Mouse (Mus musculus) monocyte, adult 2 months (primary cell): ENCODE measurements around the gene Grip1.

Experiments
- DNase-seq, 2 experiments: peaks; one replicate each; pipeline ENCODE4 v3.0.0; 2022; ENCODE audit warnings: low spot score in 2 of 2, low read depth in 1 of 2

Gene Grip1

DNA sequence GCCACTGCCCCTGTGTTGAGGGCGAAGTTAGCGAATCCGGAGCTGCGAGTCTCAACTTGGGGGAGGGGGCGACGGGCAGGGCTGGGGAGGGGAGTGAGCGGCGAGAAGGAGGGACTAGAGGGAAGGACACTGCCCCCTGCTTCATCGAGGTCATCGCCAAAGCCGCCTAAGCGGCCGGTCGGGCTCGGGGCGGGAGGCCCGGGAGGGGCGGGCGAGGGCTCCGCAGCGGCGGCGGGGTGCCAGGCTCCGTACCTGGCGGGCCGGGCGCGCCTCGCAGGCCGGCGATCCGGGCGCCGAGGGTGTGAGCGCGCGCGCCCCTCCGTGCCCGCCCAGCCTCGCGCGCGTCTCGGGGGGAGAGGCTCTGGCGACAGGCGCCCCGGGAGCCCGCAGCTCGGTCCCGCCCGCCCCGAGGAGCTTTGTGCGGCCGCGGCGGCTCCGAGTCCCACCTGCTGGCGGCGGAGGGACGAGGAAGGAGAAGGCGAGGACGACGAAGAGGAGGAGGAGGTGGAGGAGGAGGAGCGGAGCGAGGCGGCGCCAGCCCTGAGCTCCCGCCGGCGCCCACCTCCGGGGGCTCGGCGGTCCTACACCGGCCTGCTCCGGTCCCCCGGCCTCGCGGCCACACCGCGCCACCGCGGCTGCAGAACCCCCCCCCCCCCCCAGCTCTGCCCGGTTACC lies at the start of gene Grip1:
Gene Grip1, plus strand, starts transcription at position 400 of the 675 bp plus-strand sequence.
- no peak for DNase-seq

DNA sequence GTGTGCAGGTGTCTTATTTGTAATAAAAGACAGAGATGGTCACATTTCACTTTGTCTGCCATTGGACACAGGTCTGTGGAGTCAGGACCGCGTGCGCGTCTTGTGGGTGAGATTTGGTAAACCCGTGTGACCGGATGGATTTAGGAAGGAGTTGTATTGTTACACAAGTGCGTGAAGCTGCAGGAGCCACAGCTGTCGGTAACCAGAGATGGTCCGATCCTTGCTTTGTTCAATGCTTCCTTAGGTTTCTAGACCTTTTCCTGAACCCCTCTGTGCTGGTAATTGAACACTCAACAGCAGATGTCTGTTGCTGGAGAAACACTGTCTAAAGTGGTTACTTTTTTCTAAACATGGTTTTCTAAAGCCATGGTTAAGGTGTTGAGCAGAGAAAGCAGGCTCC lies 48.5 kb upstream of the Grip1 start:
- no peak for DNase-seq

DNA sequence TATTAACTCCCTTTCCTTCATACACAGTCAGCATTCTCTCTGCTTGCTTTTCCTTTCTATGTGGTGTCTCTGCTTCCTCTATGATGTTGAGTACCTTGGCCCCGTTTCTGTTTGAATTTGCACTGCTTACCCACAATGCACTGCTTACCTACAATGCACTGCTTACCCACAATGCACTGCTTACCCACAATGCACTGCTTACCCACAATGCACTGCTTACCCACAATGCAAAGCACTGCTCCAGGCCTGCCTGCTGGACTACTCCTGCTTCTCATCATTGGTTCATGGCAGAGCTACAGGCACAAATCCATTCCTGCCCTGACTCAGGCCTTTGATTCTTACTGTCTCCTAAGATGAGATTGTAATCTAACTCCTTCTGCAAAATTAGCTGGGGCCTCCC lies 48.0 kb upstream of the Grip1 start:
- DNase-seq = no peak

DNA sequence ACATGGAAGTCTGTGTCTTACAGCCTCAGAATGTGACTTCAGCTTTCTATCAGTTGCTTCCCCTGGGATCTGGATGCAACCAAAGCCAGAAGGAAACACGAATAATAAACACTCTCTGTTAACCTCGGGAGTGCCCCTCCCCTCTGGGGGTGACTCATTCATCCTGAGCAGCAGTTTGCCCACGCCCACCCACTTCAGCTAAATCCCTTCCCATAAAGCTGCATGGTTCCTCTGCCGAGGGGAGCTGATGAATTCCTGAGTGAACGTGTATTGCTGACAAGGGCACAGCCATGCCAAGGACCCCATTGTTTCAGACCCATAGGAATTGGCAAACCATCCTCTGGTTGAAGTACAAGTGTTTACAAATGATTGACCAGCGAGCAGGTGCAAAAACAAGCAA lies 45.3 kb upstream of the Grip1 start:
- DNase-seq = no peak

DNA sequence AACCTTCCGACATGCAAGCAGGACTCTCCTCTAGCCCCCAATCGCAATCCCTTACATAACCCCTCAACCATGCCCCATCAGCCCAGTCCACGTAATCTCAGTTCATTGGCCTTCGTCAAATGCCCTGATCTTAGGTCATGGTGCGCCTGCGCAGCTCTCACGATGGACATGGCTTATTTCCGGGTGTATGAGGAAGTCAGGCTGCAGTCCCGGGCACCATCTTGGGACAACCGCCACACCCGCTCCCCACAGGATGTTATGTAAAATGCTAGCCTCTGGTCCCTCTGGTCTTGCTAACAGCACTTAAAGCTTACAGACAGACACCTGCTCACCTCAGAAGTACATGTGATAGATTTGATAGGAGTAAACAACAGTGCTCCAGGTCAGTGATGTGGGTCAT lies 40.4 kb upstream of the Grip1 start:
- DNase-seq = no peak

DNA sequence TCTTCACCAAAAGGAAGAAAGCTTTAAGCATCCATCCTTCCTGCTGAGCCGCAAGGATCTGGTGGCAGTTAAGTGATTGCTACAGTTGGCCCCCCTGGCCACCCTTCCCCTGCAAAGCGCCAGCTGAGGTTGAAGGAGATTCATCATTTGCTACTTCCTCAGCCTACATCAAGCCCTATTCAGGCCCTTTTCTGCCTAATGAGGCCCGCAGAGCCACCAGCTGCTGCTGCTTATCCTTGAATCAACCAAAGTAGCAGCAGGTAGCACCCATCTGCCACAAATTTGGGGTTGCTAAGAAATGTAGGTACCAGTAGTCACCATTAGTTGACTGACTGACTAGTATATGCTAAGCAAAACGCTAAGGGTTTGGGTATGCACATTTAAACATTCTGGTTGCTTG lies 38.5 kb upstream of the Grip1 start:
- no peak for DNase-seq

DNA sequence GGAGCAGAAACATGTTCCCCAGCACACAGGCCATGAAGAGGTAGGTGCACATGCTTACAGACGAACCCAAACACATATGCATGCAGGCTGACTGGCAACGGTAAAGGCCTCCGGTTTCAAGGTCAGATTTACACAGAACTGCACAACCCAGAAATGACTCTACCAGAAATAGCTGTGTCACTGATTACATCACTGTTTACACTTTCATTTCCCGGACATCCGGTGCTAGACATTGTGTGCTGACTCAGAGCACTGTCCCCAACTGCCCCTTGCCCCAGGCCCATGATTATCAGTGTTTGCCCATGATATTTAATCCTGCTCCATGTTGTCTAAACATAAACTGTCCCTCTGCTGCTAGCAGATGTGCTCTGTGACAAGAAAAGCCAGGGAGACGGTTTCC lies 32.2 kb upstream of the Grip1 start:
- no peak for DNase-seq

DNA sequence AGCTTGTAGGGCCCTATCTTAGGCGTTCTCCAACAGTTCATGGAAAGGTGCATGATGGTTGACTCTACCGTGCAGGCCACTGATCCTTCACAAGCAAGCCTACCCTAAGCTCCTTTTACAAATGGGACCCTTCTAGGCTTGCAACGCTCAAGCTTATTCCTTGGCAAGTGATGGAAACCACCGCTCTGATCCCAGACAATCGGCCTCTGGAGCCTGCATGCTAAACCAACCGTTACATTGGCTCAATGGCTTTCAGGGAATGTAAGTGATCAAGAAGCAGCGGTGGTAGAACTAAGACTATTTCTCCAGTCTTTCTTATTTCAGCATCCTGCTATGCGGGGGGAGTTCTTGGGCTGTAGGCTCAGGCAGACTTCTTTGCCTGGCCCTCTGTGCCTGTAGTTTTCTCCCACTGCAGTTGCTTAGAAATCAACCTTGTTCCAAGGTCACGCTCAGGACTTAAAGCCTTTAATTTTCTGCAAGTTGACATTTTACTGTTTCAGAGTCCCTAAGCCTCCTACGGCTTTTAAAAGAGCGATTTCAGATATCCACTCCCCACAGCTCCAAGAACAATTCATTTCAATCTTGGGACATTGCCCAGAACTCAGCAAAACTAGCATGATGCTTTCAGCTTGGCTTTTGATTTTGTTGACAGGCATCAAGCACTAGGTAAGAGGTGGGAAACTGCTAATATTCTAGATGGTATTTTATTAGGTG lies 29.7 kb upstream of the Grip1 start:
- DNase-seq = no peak

DNA sequence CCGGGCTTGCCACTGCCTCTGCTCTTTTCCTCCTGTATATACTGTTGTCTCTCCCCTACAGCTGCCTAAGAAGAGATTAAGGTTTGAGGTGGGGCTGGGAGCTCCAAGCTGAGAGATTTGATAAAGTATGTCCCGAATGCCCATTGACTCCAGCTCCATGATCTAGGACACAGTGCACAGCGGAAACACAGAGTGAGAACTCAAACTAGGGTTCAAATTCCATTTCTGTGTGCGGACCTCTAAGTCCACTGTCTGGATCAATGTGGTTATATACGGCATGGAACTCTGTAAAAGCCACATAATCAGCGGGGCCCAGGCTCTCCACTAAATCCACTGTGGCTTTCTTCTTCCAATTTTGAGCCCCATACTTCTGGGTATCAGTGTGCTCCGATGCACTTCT lies 26.0 kb upstream of the Grip1 start:
- no peak for DNase-seq

DNA sequence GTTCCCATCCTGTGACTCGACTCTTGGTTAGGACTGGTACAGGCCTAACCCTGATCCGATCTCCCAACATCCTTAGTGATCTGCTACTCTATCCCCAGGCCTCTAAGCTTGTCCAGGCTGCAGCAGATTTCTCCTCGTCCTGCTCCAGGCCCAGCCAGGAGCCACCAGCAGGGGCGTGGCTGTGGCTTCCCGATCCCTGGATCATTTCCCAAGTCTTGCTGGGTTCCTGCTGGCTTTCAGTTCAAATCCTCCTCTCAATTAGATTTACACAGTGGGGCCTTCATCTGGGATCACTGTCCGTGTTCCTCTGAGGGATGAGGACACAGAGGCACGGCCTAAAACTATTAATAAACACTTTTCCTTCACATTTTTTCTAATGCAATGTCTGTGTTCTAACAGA lies 25.5 kb upstream of the Grip1 start:
- no peak for DNase-seq

DNA sequence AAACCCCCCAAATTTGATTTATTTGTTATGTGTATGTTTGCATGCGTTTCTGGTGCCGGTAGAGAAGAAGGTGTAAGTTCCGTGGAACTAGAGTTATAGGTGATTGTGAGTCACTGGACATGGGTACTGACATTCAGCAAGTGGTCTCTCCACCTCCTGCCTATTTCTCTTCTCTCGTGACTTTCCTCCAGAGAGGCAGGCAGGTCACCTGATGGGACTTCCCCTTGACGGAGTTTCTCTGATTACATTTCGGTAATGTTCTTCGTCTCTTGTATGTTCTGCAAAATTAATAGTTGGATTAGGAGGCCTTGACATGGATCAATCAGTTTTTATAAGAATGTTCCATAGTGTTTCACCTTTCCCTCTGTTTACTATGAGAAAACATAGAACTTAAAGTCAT lies 23.4 kb upstream of the Grip1 start:
- DNase-seq = no peak

DNA sequence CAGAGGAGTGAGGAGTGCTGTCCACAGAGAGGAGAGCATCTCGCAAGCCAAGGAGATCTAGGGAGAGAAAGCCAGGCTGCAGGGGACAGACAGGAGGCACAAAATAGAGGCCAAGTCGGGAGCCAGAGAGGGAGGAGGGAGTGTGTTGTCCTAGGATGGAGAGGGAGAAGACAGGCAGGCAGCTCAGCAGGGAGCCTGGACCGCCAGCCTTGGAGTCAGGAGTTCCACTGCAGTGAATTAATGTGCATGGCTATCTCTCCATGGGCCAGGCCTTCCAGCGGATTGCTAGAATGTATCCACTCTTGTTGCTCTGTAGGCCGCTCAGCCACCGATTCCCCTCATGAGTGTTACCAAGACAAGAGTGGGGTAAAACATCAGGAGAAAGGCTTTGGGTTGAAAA lies 21.8 kb upstream of the Grip1 start:
- DNase-seq = no peak

DNA sequence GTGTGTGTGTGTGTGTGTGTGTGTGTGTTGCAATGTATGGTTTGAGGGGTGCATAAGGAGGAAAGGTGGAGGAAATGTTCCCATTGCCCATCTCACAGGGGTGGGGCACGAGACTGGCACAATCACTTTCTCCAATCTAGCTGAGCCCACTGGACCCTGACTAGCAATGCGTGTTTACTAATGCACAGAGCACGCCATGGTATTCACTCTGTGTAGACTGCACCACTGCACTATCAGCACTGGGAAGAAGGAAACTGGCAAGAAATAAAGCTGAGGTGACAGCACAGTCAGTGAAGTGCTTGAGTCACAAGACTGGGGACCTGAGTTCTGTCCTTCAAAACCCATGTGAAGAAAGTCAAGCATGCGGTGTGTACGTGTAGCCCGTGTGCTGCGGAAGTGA lies 17.8 kb upstream of the Grip1 start:
- DNase-seq = no peak

DNA sequence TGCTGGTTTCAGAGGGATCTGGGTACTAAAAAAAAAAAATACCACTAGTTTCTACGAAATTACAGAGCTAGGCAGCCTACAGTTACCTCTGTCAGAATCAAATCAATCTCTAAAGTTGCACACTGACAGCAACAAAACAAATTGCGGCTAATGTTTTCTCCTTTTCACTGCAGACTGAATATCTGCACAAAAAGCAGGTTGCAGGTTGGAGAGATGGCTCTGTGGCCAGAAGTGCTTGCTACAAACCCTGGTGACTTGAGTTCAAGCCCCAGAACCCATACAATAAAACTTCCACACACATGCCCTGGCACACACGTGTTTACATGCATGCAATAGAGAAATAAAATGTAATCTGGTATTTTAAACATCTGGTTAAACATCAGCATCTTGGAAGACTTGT lies 16.3 kb upstream of the Grip1 start:
- DNase-seq = no peak

DNA sequence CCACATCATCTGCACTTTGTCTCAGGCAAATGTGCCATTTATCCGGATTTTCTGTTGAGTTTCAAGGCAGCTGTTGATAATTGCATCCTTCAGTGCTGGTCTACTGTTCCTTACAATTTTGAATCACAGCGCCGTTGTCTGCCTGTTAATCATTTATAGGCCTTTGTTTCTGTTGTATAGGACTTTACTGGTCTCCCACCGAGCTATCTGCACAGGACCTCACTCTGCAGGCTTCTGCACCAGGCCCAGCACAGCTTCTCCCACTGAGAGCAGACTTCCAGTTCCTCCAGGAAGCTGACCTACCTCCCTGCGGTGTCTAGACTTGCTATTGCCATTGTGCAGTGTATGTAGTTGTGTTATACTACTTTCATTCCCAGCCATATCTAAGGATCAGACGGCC lies 11.9 kb upstream of the Grip1 start:
- no peak for DNase-seq

DNA sequence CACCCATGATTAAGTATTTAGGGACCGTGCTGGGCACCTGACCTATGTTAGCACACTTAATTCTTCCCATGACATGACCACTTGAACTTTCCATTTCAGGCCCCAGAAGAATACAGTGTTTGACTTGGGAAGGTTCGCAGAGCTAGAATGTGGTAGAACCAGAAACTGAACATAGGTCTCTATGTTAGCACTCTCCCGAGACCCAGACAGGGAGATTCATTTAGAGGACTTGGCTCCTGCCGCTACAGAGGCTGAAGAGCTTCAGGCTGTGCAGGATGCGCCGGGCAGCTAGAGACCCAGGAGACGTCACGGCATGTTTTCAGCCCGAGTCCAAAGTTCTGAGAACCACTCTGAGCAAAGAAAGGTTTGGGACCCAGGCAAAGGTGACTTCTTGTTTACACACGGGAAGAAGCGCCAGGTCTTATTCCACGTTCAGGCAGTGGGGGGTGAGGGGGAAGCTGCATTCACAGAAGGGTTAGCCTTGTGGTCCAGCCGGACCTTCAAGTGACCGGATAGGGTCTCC lies 6.2 kb upstream of the Grip1 start:
- no peak for DNase-seq

DNA sequence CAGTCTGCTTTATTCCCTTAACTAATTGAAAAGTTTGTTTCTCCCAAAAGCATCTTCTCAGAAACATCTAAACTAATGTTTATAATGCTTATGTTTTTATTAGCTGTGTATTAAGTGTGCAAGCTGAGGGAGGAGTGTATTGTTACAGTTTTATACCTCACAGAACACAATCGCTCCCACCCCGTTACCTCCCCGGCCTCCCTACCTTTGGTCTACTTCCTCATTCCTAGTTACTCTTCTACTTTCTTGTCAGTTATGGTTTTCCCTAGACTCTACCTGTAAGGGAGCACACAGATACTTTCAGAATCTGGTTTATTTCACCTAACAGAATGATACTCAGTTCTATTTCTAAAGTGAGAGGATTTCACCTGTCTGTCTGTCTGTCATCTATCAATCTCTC lies 5.7 kb upstream of the Grip1 start:
- no peak for DNase-seq

DNA sequence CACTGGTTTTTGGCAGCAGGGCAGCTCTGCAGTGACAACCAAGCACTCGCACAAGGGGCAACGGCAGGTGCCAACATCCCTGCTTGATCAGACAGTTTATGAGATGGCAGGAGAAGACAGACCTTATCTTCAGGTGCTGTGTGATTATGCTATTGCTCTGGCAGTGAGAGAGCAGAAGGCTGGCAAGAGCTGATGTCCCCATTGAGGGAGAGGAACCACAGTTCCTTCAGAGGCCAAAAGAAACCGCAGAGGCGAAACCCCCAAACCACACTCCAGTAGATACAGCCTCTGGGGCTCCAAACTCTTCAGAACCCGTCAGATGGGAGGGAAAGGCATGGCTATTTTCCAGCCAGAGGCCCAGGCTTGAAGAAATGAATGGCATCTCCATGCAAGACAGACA lies 932 bp upstream of the Grip1 start:
- no peak for DNase-seq

DNA sequence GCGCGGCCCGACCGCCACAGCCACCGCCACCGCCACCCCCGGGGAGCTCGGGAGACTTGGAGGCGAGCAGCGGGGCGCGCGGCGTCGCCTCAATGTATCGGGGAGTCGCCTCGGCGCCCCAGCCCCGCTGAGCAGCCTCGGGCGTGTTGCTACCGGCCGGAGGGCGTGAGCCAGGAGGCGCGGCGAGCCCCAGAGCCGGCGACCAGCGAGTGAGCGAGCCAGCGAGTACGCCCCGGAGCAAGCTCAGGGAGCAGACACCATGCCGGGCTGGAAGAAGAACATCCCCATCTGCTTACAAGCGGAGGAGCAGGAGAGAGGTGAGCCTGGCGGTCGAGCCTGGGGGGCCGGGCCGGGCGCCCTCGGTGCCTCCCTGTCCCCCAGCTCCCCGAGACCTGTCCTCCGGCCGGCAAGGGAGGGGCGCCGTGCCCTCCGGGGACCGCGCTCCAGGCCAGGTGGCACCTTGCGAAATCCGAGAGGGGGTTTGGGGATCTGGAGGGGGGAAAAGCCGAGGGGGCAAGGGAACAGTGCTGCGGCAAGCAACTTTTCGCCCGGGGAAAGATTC lies 557 bp downstream of the Grip1 start:
- DNase-seq = no peak

DNA sequence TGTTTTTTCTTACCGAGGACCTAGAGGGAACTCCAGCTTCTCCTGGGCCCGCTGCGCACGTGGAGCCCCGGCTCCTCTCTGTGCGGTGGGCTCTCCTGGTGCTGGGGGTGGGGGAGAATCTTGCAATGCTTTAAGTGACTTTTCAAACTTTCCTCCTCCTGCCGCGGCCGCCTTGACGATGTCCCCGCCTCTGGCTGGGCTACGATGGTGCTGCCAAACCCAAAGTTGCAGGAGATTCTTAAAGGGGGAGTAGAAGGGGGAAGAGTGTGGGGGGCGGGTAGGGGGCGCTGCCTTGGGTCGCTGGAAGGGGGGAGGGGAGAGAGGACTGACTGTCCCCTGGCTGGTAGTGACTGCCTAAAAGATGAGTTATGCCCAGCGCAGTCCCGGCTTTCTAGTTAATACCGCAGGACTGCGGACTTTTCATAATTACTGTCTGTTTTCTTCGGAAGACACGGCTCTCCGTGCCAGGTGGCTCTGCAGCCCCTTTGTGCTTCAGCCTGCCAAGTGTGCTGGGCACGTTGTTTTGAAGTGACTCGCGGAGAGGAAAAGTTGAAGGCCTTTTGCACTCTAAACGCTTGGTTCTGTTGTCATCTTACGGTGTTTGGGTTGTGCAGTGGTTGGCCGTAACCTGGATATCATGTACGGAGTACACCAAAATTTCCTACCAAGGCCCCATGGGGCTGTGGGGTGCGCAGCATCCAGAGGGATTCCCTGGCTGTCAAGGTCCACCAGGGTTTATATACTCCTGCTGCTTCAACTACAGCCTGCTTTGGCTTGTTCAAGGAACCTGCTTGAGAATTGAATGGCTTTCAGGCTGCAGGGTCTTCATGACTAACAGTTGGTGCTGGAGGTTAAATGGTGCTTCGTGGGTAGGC lies 1.3 kb downstream of the Grip1 start:
- DNase-seq = no peak

DNA sequence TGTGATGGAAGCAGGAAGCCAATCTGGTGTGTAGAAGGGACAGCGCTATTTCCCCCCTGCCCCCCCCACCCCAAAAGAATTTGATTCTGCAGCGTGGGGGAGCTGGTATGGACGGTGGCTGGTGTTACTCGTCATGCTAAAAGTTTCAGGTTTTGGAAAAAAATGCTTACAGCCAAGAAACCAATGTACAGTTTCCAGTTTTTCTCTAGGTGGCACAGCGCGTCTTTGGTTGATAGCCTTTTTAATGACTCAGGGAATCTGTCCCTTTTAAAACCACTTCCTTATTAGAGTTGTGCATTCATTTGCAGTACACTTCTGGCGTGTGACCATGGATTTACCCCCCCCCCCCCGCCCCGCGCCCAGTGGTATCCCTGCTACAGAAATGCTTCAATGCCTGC lies 1.9 kb downstream of the Grip1 start:
- no peak for DNase-seq

DNA sequence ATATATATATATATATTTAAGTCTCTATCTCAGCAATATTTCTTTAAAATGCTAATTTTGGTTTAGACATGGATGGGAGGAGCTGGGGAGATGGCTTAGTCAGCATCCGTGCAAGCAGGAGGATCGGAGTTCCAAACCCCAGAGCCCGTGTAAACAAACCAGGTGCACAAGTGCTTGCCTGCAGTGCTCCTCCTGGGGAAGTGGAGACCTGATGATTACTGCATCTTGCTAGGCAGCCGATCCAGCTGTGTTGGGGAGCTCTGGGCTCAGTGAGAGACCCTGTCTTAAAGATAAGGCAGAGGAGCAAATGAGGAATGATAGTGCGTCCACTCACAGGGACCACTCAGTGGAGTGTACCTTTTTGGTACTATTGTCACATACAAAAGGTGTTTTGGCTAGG lies 3.5 kb downstream of the Grip1 start:
- no peak for DNase-seq
